Mouse (Mus musculus): ENCODE results near the gene Sqstm1.

Sqstm1 gene

GRCm38 (mm10) chr11:50210505-50211151 is at the start of gene Sqstm1, which contains the start of gene Mgat4b:
Gene Sqstm1 (minus strand): TSS chr11:50210827.
Gene Mgat4b (plus strand): TSS chr11:50210890.
- DNase-seq = peak; percentile 78 to 87

- no peak for DNase-seq
These were observed 47.7 kb upstream of the Sqstm1 start for GRCm38 (mm10) chr11:50258310-50258709.

- no peak for DNase-seq
These were observed 46.0 kb upstream of the Sqstm1 start for GRCm38 (mm10) chr11:50256615-50257014.

- no peak for DNase-seq
These were observed 43.5 kb upstream of the Sqstm1 start for GRCm38 (mm10) chr11:50254010-50254580.

- no peak for DNase-seq
These were observed 42.8 kb upstream of the Sqstm1 start for GRCm38 (mm10) chr11:50253393-50253792.

GRCm38 (mm10) chr11:50252684-50253265 is 42.1 kb upstream of the Sqstm1 start:
- DNase-seq = no peak

- DNase-seq = peak; percentile 53 to 66
These were observed 41.5 kb upstream of the Sqstm1 start for GRCm38 (mm10) chr11:50252166-50252565.

- DNase-seq = no peak
These were observed 38.0 kb upstream of the Sqstm1 start for GRCm38 (mm10) chr11:50248473-50249171.

- DNase-seq = peak in 1 of 2 experiments; percentile 51
These were observed 34.6 kb upstream of the Sqstm1 start for GRCm38 (mm10) chr11:50245269-50245668.

- no peak for DNase-seq
These were observed 33.3 kb upstream of the Sqstm1 start for GRCm38 (mm10) chr11:50243926-50244325.

- DNase-seq = peak; percentile 69 to 79
These were observed 29.7 kb upstream of the Sqstm1 start for GRCm38 (mm10) chr11:50240235-50240911.

GRCm38 (mm10) chr11:50238821-50239791 is 28.5 kb upstream of the Sqstm1 start:
- no peak for DNase-seq

- peak; percentile 56 to 57 for DNase-seq
These were observed 27.7 kb upstream of the Sqstm1 start, which contains the start of gene Ltc4s for GRCm38 (mm10) chr11:50238324-50238723. Gene Ltc4s (minus strand): TSS chr11:50238616.

- peak in 1 of 2 experiments; percentile 63 for DNase-seq
These were observed 26.6 kb upstream of the Sqstm1 start for GRCm38 (mm10) chr11:50236937-50237835.

GRCm38 (mm10) chr11:50236540-50236936 is 25.9 kb upstream of the Sqstm1 start:
- DNase-seq = peak; percentile 95 to 97

- no peak for DNase-seq
These were observed 24.0 kb upstream of the Sqstm1 start for GRCm38 (mm10) chr11:50234606-50235005.

GRCm38 (mm10) chr11:50233993-50234392 is 23.4 kb upstream of the Sqstm1 start:
- DNase-seq = peak in 1 of 2 experiments; percentile 58

GRCm38 (mm10) chr11:50233022-50233421 is 22.4 kb upstream of the Sqstm1 start:
- no peak for DNase-seq

GRCm38 (mm10) chr11:50231411-50231810 is 20.8 kb upstream of the Sqstm1 start:
- DNase-seq = peak; percentile 71 to 80
